Comparison of ENCODE assay signal across 1 mouse cellular context in the genomic region with DNA sequence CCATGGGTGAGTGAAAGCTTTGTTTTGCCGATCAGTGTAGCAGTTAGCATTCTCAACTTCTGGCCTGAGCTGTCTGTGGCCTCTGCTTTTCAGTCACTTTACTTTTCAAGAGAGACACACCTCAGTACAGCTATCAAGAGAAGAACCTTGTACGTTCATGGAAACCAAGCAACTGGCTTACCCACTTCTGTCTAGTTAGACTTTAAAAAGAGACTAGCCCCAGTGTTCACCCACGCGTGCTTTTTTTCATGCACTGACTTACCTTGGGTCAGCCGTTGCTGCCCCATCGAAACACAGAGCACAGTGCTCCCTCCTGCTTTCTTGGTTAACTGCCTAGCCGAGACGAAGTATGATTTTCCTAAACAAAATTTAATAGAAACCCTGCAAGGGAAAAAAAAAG.
A peak's percentile ranks its signal among the peaks of the same experiment; 100 is the strongest.
TF ChIP-seq lines count a peak whose summit lies in the region.

No protein-coding gene starts in this region.

TF ChIP-seq in CH12.LX, 34 proteins besides CTCF, POLR2A, EP300 and RAD21:
- 0 out of 2 replicates have a peak, but pooled peaks have one; percentile 43 for TF ChIP-seq MAZ (IDR thresholded peaks at IDR 0.05; ENCODE audit: low read depth, low read length)
- no peak for TF ChIP-seq GABPA (IDR thresholded peaks at IDR 0.05; ENCODE audit: insufficient replicate concordance, low read depth, low read length)
- TF ChIP-seq CHD2 (IDR thresholded peaks at IDR 0.05; ENCODE audit: low read length) = no peak
- no peak for TF ChIP-seq ZKSCAN1 (IDR thresholded peaks at IDR 0.05; ENCODE audit: borderline replicate concordance, low read depth, low read length)
- TF ChIP-seq USF1 (IDR thresholded peaks at IDR 0.05; ENCODE audit: low read depth, low read length) = no peak
TF ChIP-seq in CH12.LX: peak in this region for 1.
